ENCODE assay signal across 9 mouse cellular contexts in the genomic region with DNA sequence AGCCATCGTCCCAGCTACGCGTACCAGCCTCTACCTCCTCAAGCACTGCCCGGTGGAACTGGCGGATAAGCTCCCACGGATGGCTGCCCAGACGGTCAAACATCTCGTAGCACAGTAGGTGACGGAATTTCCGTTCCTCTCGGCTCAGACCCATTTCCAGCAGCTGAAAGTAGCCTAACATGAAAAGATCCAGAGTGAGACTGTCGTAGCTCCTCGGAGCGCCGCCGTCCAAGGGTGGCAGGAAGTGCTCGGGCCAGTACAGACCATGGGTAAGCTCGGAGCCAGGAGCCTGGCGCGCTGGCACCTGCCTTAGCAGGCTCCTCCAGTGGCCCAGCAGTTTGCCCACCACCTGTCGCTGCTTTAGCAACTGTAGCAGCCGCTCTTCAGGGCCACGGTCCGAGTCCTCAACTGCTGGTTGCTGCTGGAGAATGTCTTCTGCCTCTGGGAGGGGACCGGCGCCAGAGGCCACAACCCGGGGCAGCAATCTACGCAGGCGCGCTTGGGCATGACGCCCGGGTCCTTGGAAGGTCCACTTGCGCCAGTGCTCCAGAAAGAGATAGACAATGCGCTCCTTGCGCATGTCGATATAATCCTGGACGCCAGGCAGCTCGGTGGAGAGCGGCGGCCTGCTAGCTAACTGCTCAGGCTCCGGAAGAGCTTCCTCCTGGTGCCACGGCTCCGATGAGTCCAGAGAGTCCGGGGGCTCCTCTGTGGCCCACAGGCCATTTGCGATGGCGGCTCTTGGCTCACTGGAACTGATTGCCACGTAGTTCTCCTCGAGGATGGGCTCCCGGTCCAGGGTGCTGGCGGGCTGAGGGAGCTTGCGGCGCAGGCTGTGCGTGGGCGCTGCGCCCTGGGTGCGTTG. TPM values are rescaled to one million over a fixed set of nuclear protein-coding genes. Genes with fewer than 3 reads are reported as not detected.
DNase-seq lines count a peak whose midpoint lies in the region; ATAC-seq and TF ChIP-seq lines count a peak whose summit lies in the region.
"Had no signal": no experiment of that assay in that cellular context is flagged by ENCODE, and none has a peak within 500 bp of the region (broad histone marks: within the 10 kb centered on the region; RNA-seq: fewer than 3 reads in every experiment).

No protein-coding gene starts in this region.

- DNase-seq in adrenal gland, postnatal 14 days = peak; percentile 78
- peak; percentile 66 for DNase-seq in heart, postnatal 25 days (ENCODE audit: low spot score)
- no peak for DNase-seq in liver, postnatal 0 days
- DNase-seq in urinary bladder, adult 2 months (ENCODE audit: low spot score) = no peak
- no peak for DNase-seq in left cerebral cortex, postnatal 36 days (ENCODE audit: low spot score in 2 of 2)

- peaks cover 3% of the 10 kb centered on the region for H3K4me1 ChIP-seq in ES-Bruce4 (ENCODE audit: control insufficient read depth, insufficient read depth, low read length)
- H3K4me1 ChIP-seq in forebrain, embryonic 13.5 days = peaks cover 27% of the 10 kb centered on the region
- H3K4me1 ChIP-seq in liver, postnatal 0 days (ENCODE audit: insufficient read depth) = peaks cover 22% of the 10 kb centered on the region
- H3K4me1 ChIP-seq in neural tube, embryonic 15.5 days = peaks cover 32% of the 10 kb centered on the region

- no peak for TF ChIP-seq EP300 in ES-Bruce4 (IDR thresholded peaks at IDR 0.05; ENCODE audit: insufficient read depth, low read depth, low read length)
- TF ChIP-seq EP300 in liver, postnatal 0 days (IDR thresholded peaks at IDR 0.05; ENCODE audit: low read depth) = no peak

- 2% methylated on average over 56 of the region's 56 CpGs for WGBS in forebrain, embryonic 13.5 days
- WGBS in liver, postnatal 0 days (ENCODE audit: insufficient replicate concordance) = 19% methylated on average over 56 of the region's 56 CpGs
- WGBS in neural tube, embryonic 15.5 days = 5% methylated on average over 56 of the region's 56 CpGs

- TF ChIP-seq CTCF in ES-Bruce4 (IDR thresholded peaks at IDR 0.05; ENCODE audit: low read depth, low read length) = no peak
- TF ChIP-seq CTCF in liver, postnatal 0 days (IDR thresholded peaks at IDR 0.05; ENCODE audit: low read depth) = no peak

- H3K9me3 ChIP-seq in ES-Bruce4 (replicated peaks; ENCODE audit: control insufficient read depth, insufficient read depth, low read length, poor library complexity, severe bottlenecking) = no peaks in the 10 kb centered on the region
- H3K9me3 ChIP-seq in forebrain, embryonic 13.5 days (replicated peaks) = no peaks in the 10 kb centered on the region
- no peaks in the 10 kb centered on the region for H3K9me3 ChIP-seq in liver, postnatal 0 days (ENCODE audit: low read length)
- no peaks in the 10 kb centered on the region for H3K9me3 ChIP-seq in neural tube, embryonic 15.5 days (replicated peaks)

- intact Hi-C loops in heart, postnatal 25 days (cut with DNase I) = no loop called here
- intact Hi-C loops in left cerebral cortex, postnatal 36 days (cut with DNase I) = no loop called here

- 0 out of 2 replicates have a peak, but pooled peaks have one; percentile 27 for ATAC-seq in forebrain, embryonic 13.5 days
- ATAC-seq in liver, postnatal 0 days = no peak
- no peak for ATAC-seq in neural tube, embryonic 15.5 days (ENCODE audit: low FRiP score)

- no peak overlapping the region for H3K27ac ChIP-seq in ES-Bruce4 (ENCODE audit: insufficient read depth, low read length)
- H3K27ac ChIP-seq in forebrain, embryonic 13.5 days = no peak overlapping the region
- H3K27ac ChIP-seq in liver, postnatal 0 days (ENCODE audit: low read depth) = no peak overlapping the region
- no peak overlapping the region for H3K27ac ChIP-seq in neural tube, embryonic 15.5 days (replicated peaks)

- no peaks in the 10 kb centered on the region for H3K36me3 ChIP-seq in ES-Bruce4 (ENCODE audit: control insufficient read depth, insufficient read depth, low read length, poor library complexity, severe bottlenecking)
- no peaks in the 10 kb centered on the region for H3K36me3 ChIP-seq in forebrain, embryonic 13.5 days (ENCODE audit: poor library complexity, severe bottlenecking)
- no peaks in the 10 kb centered on the region for H3K36me3 ChIP-seq in liver, postnatal 0 days (replicated peaks; ENCODE audit: insufficient read depth, low read length)
- H3K36me3 ChIP-seq in neural tube, embryonic 15.5 days = no peaks in the 10 kb centered on the region

- H3K4me3 ChIP-seq in ES-Bruce4 (ENCODE audit: low read depth, low read length) = peak overlapping the region; percentile 25
- H3K4me3 ChIP-seq in forebrain, embryonic 13.5 days = peak overlapping the region; percentile 22
- peak overlapping the region; percentile 14; the same call in 1 of the 2 replicates for H3K4me3 ChIP-seq in liver, postnatal 0 days (ENCODE audit: low read depth, low read length)
- H3K4me3 ChIP-seq in neural tube, embryonic 15.5 days (replicated peaks) = peak overlapping the region; percentile 28

- H3K9ac ChIP-seq in ES-Bruce4 (ENCODE audit: low read depth, poor library complexity, severe bottlenecking) = no peak overlapping the region
- H3K9ac ChIP-seq in forebrain, embryonic 13.5 days = 0 out of 2 replicates have a peak overlapping the region, but pooled peaks have one; percentile 16
- H3K9ac ChIP-seq in liver, postnatal 0 days (replicated peaks) = no peak overlapping the region
- peak overlapping the region; percentile 28; the same call in 1 of the 2 replicates for H3K9ac ChIP-seq in neural tube, embryonic 15.5 days (replicated peaks)

- peak overlapping the region; percentile 46 for H3K4me2 ChIP-seq in forebrain, embryonic 13.5 days
- peak overlapping the region; percentile 36 for H3K4me2 ChIP-seq in liver, postnatal 0 days (ENCODE audit: low read depth, low read length)
- peak overlapping the region; percentile 53 for H3K4me2 ChIP-seq in neural tube, embryonic 15.5 days

- no peaks in the 10 kb centered on the region for H3K27me3 ChIP-seq in ES-Bruce4 (ENCODE audit: control insufficient read depth, insufficient read depth, low read length, poor library complexity, severe bottlenecking)
- peaks cover 100% of the 10 kb centered on the region for H3K27me3 ChIP-seq in forebrain, embryonic 13.5 days
- peaks cover 95% of the 10 kb centered on the region for H3K27me3 ChIP-seq in liver, postnatal 0 days (ENCODE audit: insufficient read depth, low read length)
- peaks cover 99% of the 10 kb centered on the region for H3K27me3 ChIP-seq in neural tube, embryonic 15.5 days (replicated peaks)

- no peak for TF ChIP-seq POLR2A in ES-Bruce4 (IDR thresholded peaks at IDR 0.05; ENCODE audit: insufficient read depth, low read length)

RNA-seq across cellular contexts. Expression of gene Tnfrsf25, which starts 9.7 kb away (rescaled TPM):
- polyA plus RNA-seq in ES-Bruce4 (2011; ENCODE audit: insufficient read depth, insufficient read length, low read depth, missing spikeins) = 1.5 and 2.0 TPM in 2 replicates
- total RNA-seq in adrenal gland, postnatal 14 days (2021) = 2.9 and 4.8 TPM in 2 replicates
- 0.38 and 0.88 TPM in 2 replicates for polyA plus RNA-seq in forebrain, embryonic 13.5 days (2015; fragmentation: Nextera tagmentation; extraction: Ambion mirVana)
- total RNA-seq in heart, postnatal 25 days (2021) = 1 to 10 TPM; 2.9 to 3.0 TPM
- 0.15 TPM in 1 of 2 replicates, not detected in the other for polyA plus RNA-seq in liver, postnatal 0 days (2015; fragmentation: Nextera tagmentation; extraction: Ambion mirVana)
- polyA plus RNA-seq in neural tube, embryonic 15.5 days (2015; fragmentation: Nextera tagmentation; extraction: Ambion mirVana) = 1.2 and 2.4 TPM in 2 replicates
- polyA plus RNA-seq in urinary bladder, adult 2 months (2012; rRNA removed) = 3.7 TPM in 2 replicates
- total RNA-seq in left cerebral cortex, postnatal 36 days (2021) = 10 to 100 TPM in 1 of 2 experiments, 1 to 10 TPM in 1; 8.7 to 10.1 TPM
- total RNA-seq: common myeloid progenitor, adult 5-6 weeks had no signal

RNA-seq across cellular contexts. Expression of gene Espn, which starts 26.8 kb away (rescaled TPM):
- polyA plus RNA-seq in ES-Bruce4 (2011; ENCODE audit: insufficient read depth, insufficient read length, low read depth, missing spikeins) = 18.8 and 19.3 TPM in 2 replicates
- 0.71 and 0.96 TPM in 2 replicates for total RNA-seq in adrenal gland, postnatal 14 days (2021)
- 0.10 and 0.13 TPM in 2 replicates for polyA plus RNA-seq in forebrain, embryonic 13.5 days (2015; fragmentation: Nextera tagmentation; extraction: Ambion mirVana)
- total RNA-seq in heart, postnatal 25 days (2021) = 1 to 10 TPM; 1.7 to 2.2 TPM
- polyA plus RNA-seq in liver, postnatal 0 days (2015; fragmentation: Nextera tagmentation; extraction: Ambion mirVana) = 1.8 and 2.2 TPM in 2 replicates
- 0.31 and 3.3 TPM in 2 replicates for polyA plus RNA-seq in neural tube, embryonic 15.5 days (2015; fragmentation: Nextera tagmentation; extraction: Ambion mirVana)
- 6.0 and 7.8 TPM in 2 replicates for polyA plus RNA-seq in urinary bladder, adult 2 months (2012; rRNA removed)
- total RNA-seq in left cerebral cortex, postnatal 36 days (2021) = 1 to 10 TPM; 1.4 to 2.0 TPM

RNA-seq across cellular contexts. Expression of gene Hes2, which starts 33.3 kb away (rescaled TPM):
- 0.39 TPM in 1 of 2 replicates, not detected in the other for polyA plus RNA-seq in ES-Bruce4 (2011; ENCODE audit: insufficient read depth, insufficient read length, low read depth, missing spikeins)
- not detected in 2 replicates for total RNA-seq in adrenal gland, postnatal 14 days (2021)
- polyA plus RNA-seq in forebrain, embryonic 13.5 days (2015; fragmentation: Nextera tagmentation; extraction: Ambion mirVana) = not detected in 2 replicates
- total RNA-seq in heart, postnatal 25 days (2021) = not detected
- not detected in 2 replicates for polyA plus RNA-seq in liver, postnatal 0 days (2015; fragmentation: Nextera tagmentation; extraction: Ambion mirVana)
- not detected in 2 replicates for polyA plus RNA-seq in neural tube, embryonic 15.5 days (2015; fragmentation: Nextera tagmentation; extraction: Ambion mirVana)
- polyA plus RNA-seq in urinary bladder, adult 2 months (2012; rRNA removed) = 0.23 and 0.46 TPM in 2 replicates
- total RNA-seq in left cerebral cortex, postnatal 36 days (2021) = not detected
- total RNA-seq: common myeloid progenitor, adult 5-6 weeks had no signal

RNA-seq across cellular contexts. Expression of gene Acot7, which starts 52.5 kb away (rescaled TPM):
- 49.5 and 52.6 TPM in 2 replicates for polyA plus RNA-seq in ES-Bruce4 (2011; ENCODE audit: insufficient read depth, insufficient read length, low read depth, missing spikeins)
- 32.2 and 34.2 TPM in 2 replicates for total RNA-seq in adrenal gland, postnatal 14 days (2021)
- 126 and 135 TPM in 2 replicates for polyA plus RNA-seq in forebrain, embryonic 13.5 days (2015; fragmentation: Nextera tagmentation; extraction: Ambion mirVana)
- 10 to 100 TPM; 53.4 to 58.8 TPM for total RNA-seq in heart, postnatal 25 days (2021)
- polyA plus RNA-seq in liver, postnatal 0 days (2015; fragmentation: Nextera tagmentation; extraction: Ambion mirVana) = 10.7 and 12.0 TPM in 2 replicates
- 402 and 456 TPM in 2 replicates for polyA plus RNA-seq in neural tube, embryonic 15.5 days (2015; fragmentation: Nextera tagmentation; extraction: Ambion mirVana)
- 44.9 and 48.1 TPM in 2 replicates for polyA plus RNA-seq in urinary bladder, adult 2 months (2012; rRNA removed)
- 100 to 1,000 TPM; 295 to 323 TPM for total RNA-seq in left cerebral cortex, postnatal 36 days (2021)

RNA-seq across cellular contexts. Expression of gene Plekhg5, which starts 53.1 kb away (rescaled TPM):
- 17.5 and 20.5 TPM in 2 replicates for polyA plus RNA-seq in ES-Bruce4 (2011; ENCODE audit: insufficient read depth, insufficient read length, low read depth, missing spikeins)
- total RNA-seq in adrenal gland, postnatal 14 days (2021) = 16.9 and 21.5 TPM in 2 replicates
- polyA plus RNA-seq in forebrain, embryonic 13.5 days (2015; fragmentation: Nextera tagmentation; extraction: Ambion mirVana) = 8.4 and 9.2 TPM in 2 replicates
- total RNA-seq in heart, postnatal 25 days (2021) = 10 to 100 TPM; 18.7 to 18.9 TPM
- 1.8 and 2.1 TPM in 2 replicates for polyA plus RNA-seq in liver, postnatal 0 days (2015; fragmentation: Nextera tagmentation; extraction: Ambion mirVana)
- 13.5 and 13.6 TPM in 2 replicates for polyA plus RNA-seq in neural tube, embryonic 15.5 days (2015; fragmentation: Nextera tagmentation; extraction: Ambion mirVana)
- 13.2 and 14.6 TPM in 2 replicates for polyA plus RNA-seq in urinary bladder, adult 2 months (2012; rRNA removed)
- 10 to 100 TPM; 82.5 to 84.4 TPM for total RNA-seq in left cerebral cortex, postnatal 36 days (2021)

Comparison
In these comparisons a context has a peak if more than half of its experiments do, and no peak if none do; other contexts are left out.
1. H3K9ac ChIP-seq: peak in forebrain, embryonic 13.5 days (single experiment) and neural tube, embryonic 15.5 days (single experiment); none in ES-Bruce4 (single experiment) and liver, postnatal 0 days (single experiment).
2. DNase-seq: peak in adrenal gland, postnatal 14 days (single experiment) and heart, postnatal 25 days (single experiment); none in liver, postnatal 0 days (single experiment), urinary bladder, adult 2 months (single experiment) and left cerebral cortex, postnatal 36 days (0 of 2).
3. Peak in every context shown above with its lines, with median percentiles within 50 percentile points of each other: H3K4me3 ChIP-seq and H3K4me2 ChIP-seq.